Mouse (Mus musculus) stomach, postnatal 0 days (tissue): ENCODE data around the gene Nipsnap3a.

Experiments used
- CTCF ChIP-seq: IDR thresholded peaks from 2 replicates; pipeline ENCODE4 v1.5.1; 2016; ENCODE audit warnings: antibody characterized with exemption, low read depth, mild to moderate bottlenecking, moderate library complexity
- EP300 ChIP-seq: optimal IDR thresholded peaks from 2 replicates; pipeline ENCODE3; 2016; ENCODE audit warnings: antibody characterized with exemption

GRCm38 (mm10) chr4:53023189-53023925 is 34.3 kb downstream of the Nipsnap3a start:
- TF ChIP-seq CTCF (no peak), EP300 (no peak)
